Mouse (Mus musculus) kidney, adult 2 months (tissue): ENCODE measurements at regions not wholly inside any gene's neighbourhood (a gene's known extent, or its start where the extent isn't known, plus 50 kb on each side); places are given as distances from the start of the nearest gene placed in this dataset.
A peak's percentile ranks its signal among the peaks of the same experiment; 100 is the strongest.

Source experiments
- DNase-seq: peaks from one replicate; pipeline ENCODE4 v3.0.0; 2021
- H3K27ac ChIP-seq: fragments of 200-500 bp; 2 replicates; pipeline ENCODE4 v1.5.1; 2012; ENCODE audit warnings: low read depth, low read length, control low read depth, inconsistent platforms; ENCODE audit not compliant: insufficient read depth
- H3K27me3 ChIP-seq: fragments of 200-500 bp; replicated peaks from 2 replicates; pipeline ENCODE4 v1.6.1; 2012; ENCODE audit warnings: mild to moderate bottlenecking, moderate library complexity, low read length, inconsistent platforms; ENCODE audit not compliant: control insufficient read depth, insufficient read depth
- H3K36me3 ChIP-seq: fragments of 200-500 bp; 2 replicates; pipeline ENCODE4 v1.6.1; 2012; ENCODE audit warnings: mild to moderate bottlenecking, moderate library complexity, low read length, inconsistent platforms; ENCODE audit not compliant: control insufficient read depth, insufficient read depth
- H3K4me1 ChIP-seq: fragments of 200-500 bp; 2 replicates; pipeline ENCODE4 v1.6.1; 2011; ENCODE audit warnings: low read length; ENCODE audit not compliant: control insufficient read depth, insufficient read depth
- H3K4me3 ChIP-seq: fragments of 200-500 bp; 2 replicates; pipeline ENCODE4 v1.5.1; 2011; ENCODE audit warnings: mild to moderate bottlenecking, low read depth, low read length, control low read depth; ENCODE audit not compliant: insufficient read depth
- CTCF ChIP-seq: fragments of 200-500 bp; conservative IDR thresholded peaks from 2 replicates; pipeline ENCODE4 v1.5.1; 2011; ENCODE audit warnings: low read depth, mild to moderate bottlenecking, control low read depth, low read length, moderate library complexity, mixed read lengths; ENCODE audit not compliant: insufficient read depth, insufficient read length
- POLR2A ChIP-seq: fragments of 200-500 bp; IDR thresholded peaks from one replicate; pipeline ENCODE4 v1.6.1; 2011; ENCODE audit warnings: low read depth, low read length, control low read depth
- WGBS: fragments of 180-500 bp; shearing (Covaris S2); methylation state at CpG from one replicate; pipeline ENCODE4 v1.1.7; 2018; 5-methylcytosine and 5-hydroxymethylcytosine counted together

GRCm38 (mm10) chr15:39998063-39998462 is 136.1 kb upstream of the 9330182O14Rik start:
- DNase-seq: no peak
- no peak overlapping the region for H3K27ac ChIP-seq
- H3K27me3 ChIP-seq: no peaks in the 10 kb centered on the region
- no peaks in the 10 kb centered on the region for H3K4me1 ChIP-seq
- no peak for TF ChIP-seq CTCF
- no peak for TF ChIP-seq POLR2A
- WGBS: 70% methylated on average over 5 of the region's 5 CpGs
- no peaks in the 10 kb centered on the region for H3K36me3 ChIP-seq
- H3K4me3 ChIP-seq: no peak overlapping the region

GRCm38 (mm10) chr15:40000022-40000421 is 134.1 kb upstream of the 9330182O14Rik start:
- no peak for TF ChIP-seq CTCF
- TF ChIP-seq POLR2A: no peak
- H3K27ac ChIP-seq: no peak overlapping the region
- no peaks in the 10 kb centered on the region for H3K36me3 ChIP-seq
- no peaks in the 10 kb centered on the region for H3K27me3 ChIP-seq
- no peak for DNase-seq
- no peak overlapping the region for H3K4me3 ChIP-seq
- WGBS: 66% methylated on average over 5 of the region's 5 CpGs
- H3K4me1 ChIP-seq: no peaks in the 10 kb centered on the region

DNA sequence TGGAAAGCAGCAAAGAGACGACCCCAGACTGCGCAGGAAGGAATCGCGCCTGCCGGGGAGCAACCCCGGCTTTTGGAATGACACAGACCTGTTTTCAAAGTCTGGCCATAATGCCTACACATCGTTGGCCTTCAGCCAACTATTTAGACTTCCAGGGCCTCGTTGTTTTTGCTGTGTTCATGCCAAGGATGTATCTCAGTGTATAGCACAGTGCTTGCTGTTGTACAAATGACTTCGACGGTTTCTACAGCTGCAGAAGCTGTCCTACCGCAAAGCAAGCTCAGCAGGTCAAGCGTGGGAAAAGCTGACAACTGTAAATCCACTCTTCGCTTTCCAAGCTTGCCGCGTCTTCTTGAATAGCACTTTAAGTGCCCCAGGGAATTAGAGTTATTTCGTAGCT is 129.1 kb upstream of the 9330182O14Rik start:
- 56% methylated on average over 16 of the region's 16 CpGs for WGBS
- Histone ChIP-seq H3K36me3 (no peaks in the 10 kb centered on the region), H3K4me3 (no peak overlapping the region), H3K27me3 (no peaks in the 10 kb centered on the region), H3K4me1 (no peaks in the 10 kb centered on the region), H3K27ac (no peak overlapping the region)
- TF ChIP-seq CTCF (no peak), POLR2A (no peak)
- DNase-seq: no peak

- 18% methylated on average over 5 of the region's 5 CpGs for WGBS
- no peak overlapping the region for H3K4me3 ChIP-seq
- H3K27ac ChIP-seq: no peak overlapping the region
- DNase-seq: no peak
- no peaks in the 10 kb centered on the region for H3K27me3 ChIP-seq
- H3K4me1 ChIP-seq: no peaks in the 10 kb centered on the region
- TF ChIP-seq POLR2A (no peak), CTCF (no peak)
- H3K36me3 ChIP-seq: no peaks in the 10 kb centered on the region
Measured at GRCm38 (mm10) chr15:40007844-40008243, 126.3 kb upstream of the 9330182O14Rik start.

- TF ChIP-seq POLR2A: no peak
- no peak for TF ChIP-seq CTCF
- H3K4me3 ChIP-seq: no peak overlapping the region
- 93% methylated on average over 3 of the region's 3 CpGs for WGBS
Measured at GRCm38 (mm10) chr15:40013833-40014232, 120.3 kb upstream of the 9330182O14Rik start.

DNA sequence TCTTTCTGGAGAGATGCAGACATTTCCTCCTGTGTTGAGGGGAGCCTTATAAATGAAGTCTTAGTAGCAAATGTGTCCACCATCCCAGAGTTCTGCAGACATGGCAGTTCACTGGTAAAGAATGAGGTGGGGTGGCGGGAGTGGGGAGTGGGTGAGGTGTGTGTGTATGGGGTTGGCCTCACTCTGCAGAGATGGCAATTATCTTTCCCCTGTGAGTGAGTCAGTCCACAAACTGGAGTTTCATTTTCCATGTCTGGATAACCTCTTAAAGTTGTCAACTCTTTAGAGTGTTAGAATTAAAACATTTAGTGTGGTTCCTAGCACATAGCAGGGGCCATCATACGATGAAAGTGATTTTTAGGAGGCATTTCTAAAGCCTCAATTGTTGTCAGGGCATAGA is 117.1 kb upstream of the 9330182O14Rik start:
- TF ChIP-seq CTCF (no peak), POLR2A (no peak)
- no peaks in the 10 kb centered on the region for H3K27me3 ChIP-seq
- WGBS: 96% methylated on average over 2 of the region's 2 CpGs
- no peak overlapping the region for H3K4me3 ChIP-seq
- no peaks in the 10 kb centered on the region for H3K36me3 ChIP-seq
- H3K27ac ChIP-seq: no peak overlapping the region
- no peak for DNase-seq
- no peaks in the 10 kb centered on the region for H3K4me1 ChIP-seq

More at GRCm38 (mm10) chr15:40013833-40014232, 120.3 kb upstream of the 9330182O14Rik start:
- no peaks in the 10 kb centered on the region for H3K4me1 ChIP-seq
- no peaks in the 10 kb centered on the region for H3K36me3 ChIP-seq
- DNase-seq: no peak
- no peak overlapping the region for H3K27ac ChIP-seq
- H3K27me3 ChIP-seq: no peaks in the 10 kb centered on the region

DNA sequence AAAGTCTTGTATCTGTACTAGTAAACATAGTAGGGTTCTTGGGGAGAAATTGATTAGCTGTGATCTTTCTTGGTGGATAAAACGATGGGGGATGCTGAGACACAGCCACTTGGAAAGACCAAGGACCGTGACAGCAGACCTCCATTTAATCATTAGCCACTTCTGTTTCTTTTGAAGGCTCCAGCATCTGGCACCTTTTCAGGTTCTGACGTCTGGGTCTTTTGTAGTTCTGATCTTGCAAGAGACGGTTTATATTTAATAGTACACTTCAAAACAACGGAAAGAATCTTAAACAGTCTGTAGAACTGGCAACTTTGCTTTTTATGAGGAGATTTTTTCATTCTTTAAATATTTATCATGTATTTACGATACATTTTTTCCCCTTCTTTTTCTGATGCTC is 116.6 kb upstream of the 9330182O14Rik start:
- 28% methylated on average over 6 of the region's 6 CpGs for WGBS
- no peaks in the 10 kb centered on the region for H3K4me1 ChIP-seq
- peak; percentile 54 for DNase-seq
- no peaks in the 10 kb centered on the region for H3K27me3 ChIP-seq
- no peaks in the 10 kb centered on the region for H3K36me3 ChIP-seq
- H3K27ac ChIP-seq: no peak overlapping the region
- H3K4me3 ChIP-seq: no peak overlapping the region
- TF ChIP-seq POLR2A: no peak
- TF ChIP-seq CTCF: no peak

DNA sequence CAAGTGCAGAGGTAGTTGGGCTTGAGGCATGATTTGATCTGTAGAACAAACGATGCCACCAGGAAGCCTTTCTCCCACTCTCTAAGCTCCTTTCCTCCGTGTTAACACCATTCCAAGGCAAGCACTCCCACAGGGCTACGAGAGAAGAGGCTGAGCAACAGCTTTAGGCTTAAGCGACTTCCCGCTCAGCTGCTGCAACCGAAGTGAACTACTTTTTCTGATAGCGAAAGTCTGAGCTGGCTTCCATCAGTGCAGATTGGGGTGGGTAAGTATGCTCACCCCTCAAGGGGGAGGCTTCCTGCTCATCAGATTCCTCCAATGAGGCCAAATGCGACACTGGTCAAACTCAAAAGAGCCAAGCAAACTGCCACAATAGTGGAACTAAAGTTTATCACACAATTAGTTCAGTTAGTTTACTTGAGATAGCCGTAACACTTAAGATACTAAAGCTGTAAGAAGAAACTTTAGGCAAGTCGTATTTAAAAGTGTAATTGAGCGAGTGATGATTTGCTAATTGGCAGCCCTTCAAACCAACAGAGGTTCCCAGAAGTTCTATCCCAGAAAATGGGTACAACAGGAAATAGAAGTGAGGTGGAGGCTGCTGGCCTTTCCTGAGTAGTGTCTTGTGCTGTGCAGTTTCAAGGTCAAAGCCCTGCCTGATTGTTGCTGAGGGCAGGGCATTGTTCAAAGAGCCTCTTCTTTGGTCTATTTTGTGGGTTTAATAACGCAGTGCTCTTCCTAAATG is 115.9 kb upstream of the 9330182O14Rik start:
- Histone ChIP-seq H3K27me3 (no peaks in the 10 kb centered on the region), H3K27ac (no peak overlapping the region), H3K36me3 (no peaks in the 10 kb centered on the region), H3K4me3 (no peak overlapping the region), H3K4me1 (no peaks in the 10 kb centered on the region)
- WGBS: 28% methylated on average over 12 of the region's 12 CpGs
- peak; percentile 4 for DNase-seq
- no peak for TF ChIP-seq CTCF
- no peak for TF ChIP-seq POLR2A
